Mouse (Mus musculus) megakaryocyte, embryonic 14.5 days (primary cell): ENCODE results near the gene Il31ra. TPM values are rescaled to one million over a fixed set of nuclear protein-coding genes. Genes with fewer than 3 reads are reported as not detected.

Experiments
- H3K27me3 ChIP-seq: replicated peaks from 2 replicates; pipeline ENCODE3; 2012; ENCODE audit warnings: inconsistent platforms
- H3K36me3 ChIP-seq: replicated peaks from 2 replicates; pipeline ENCODE3; 2012; ENCODE audit warnings: low read length, inconsistent platforms, mixed read lengths
- H3K4me1 ChIP-seq: 2 replicates; pipeline ENCODE4 v1.6.1; 2012; ENCODE audit warnings: inconsistent platforms
- H3K4me3 ChIP-seq: replicated peaks from 2 replicates; pipeline ENCODE3; 2012; ENCODE audit warnings: moderate library complexity, mild to moderate bottlenecking, inconsistent platforms
- H3K9me3 ChIP-seq: 2 replicates; pipeline ENCODE4 v1.6.1; 2012; ENCODE audit warnings: inconsistent platforms
- FLI1 ChIP-seq: IDR thresholded peaks from 2 replicates; pipeline ENCODE4 v1.6.1; 2012; ENCODE audit warnings: low read length, inconsistent platforms, mixed read lengths
- GATA1 ChIP-seq: IDR thresholded peaks from 3 replicates; pipeline ENCODE4 v1.6.1; 2012; ENCODE audit warnings: mixed read lengths, low read length, inconsistent platforms, borderline replicate concordance
- polyA plus RNA-seq: library from polyadenylated mRNA; stranded (reverse); fragments of >175 nt; gene quantifications from 2 replicates; pipeline ENCODE4 v1.2.3, GENCODE M21; 2012; ENCODE audit warnings: low replicate concordance; ENCODE audit not compliant: insufficient read depth

The Il31ra gene
- polyA plus RNA-seq, 1 experiment, result not detected

DNA sequence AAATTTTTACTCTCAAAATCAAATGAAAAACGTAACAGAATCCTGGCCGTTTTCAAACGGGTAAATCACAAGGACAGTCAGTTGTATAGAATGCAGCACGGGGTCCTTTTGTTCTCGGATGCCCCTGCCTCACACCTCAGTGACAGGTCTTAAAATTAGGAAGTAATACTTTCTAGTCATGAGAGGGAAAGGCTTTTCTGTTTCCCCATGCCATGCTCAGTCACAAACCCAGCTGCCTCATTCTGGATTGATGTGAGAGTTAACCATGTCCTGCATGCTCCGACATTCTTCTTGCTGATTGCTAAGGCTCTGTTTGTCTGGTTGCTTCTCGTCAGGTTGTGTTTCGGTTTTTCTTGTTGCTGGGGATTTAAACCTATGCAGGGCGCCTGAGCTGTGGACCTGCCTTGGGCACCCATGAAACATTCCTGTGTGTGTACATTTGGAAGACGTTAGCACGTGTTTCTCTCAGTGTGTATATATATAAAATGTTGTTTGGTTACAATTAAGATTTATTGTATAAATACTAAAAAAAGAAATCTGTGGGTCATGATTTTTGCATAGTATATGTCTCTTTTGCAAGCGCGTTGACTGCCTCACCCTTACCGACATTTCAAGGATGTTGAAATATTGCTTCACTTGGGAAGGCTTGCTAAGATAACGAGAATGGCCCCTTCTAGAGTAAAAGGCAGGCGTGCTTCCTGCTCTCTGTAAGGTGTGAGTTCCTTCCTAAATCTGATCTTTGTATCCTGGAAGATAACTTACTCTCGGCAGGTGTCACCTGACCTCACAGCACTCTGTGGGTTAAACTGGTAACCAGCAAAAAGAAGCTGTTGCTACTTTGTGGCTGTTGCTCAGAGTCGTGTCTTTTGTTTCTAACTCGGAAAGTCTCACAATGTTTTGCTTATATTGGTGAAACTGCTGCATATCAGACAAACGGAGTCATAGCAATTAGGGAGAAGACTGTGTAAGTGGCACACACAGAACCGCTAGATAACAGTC lies 120.1 kb downstream of the Il31ra start:
- Histone ChIP-seq H3K27me3 (no peaks in the 10 kb centered on the region), H3K4me3 (no peak overlapping the region), H3K9me3 (peaks cover 7% of the 10 kb centered on the region; the same call in 1 of the 2 replicates), H3K36me3 (peaks cover 84% of the 10 kb centered on the region), H3K4me1 (peaks cover 27% of the 10 kb centered on the region)
- TF ChIP-seq GATA1, result no peak
- TF ChIP-seq FLI1, result no peak

DNA sequence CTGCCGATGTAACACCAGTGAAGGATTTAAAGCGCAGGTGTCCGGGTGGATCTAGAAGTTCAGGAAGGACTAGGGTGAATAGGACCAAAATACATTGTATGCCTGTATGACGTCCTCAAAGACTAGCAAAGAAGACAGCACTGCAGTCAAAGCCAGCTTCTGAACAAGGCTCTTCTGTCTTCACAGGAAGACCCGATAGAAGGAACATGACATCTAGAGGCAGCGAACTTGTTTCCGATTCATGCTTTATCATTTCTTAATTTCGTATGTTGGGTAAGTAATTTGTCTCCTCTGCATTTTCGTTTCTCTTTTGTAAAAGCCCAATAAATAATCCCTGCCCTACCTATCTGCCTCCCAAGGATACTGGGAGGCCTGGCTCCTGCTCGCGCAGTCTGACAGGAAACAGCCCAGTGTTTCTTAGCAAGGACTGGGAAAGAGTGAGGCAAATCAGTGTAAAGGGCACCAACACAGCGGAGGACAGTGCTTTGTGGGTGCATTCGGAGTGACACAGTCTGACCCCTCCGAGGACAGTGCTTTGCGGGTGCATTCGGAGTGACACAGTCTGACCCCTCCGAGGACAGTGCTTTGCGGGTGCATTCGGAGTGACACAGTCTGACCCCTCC lies 121.6 kb downstream of the Il31ra start:
- no peak overlapping the region for H3K4me3 ChIP-seq
- no peaks in the 10 kb centered on the region for H3K27me3 ChIP-seq
- TF ChIP-seq FLI1 (no peak), GATA1 (no peak)
- H3K9me3 ChIP-seq, result peaks cover 7% of the 10 kb centered on the region; the same call in 1 of the 2 replicates
- H3K4me1 ChIP-seq, result peaks cover 36% of the 10 kb centered on the region
- H3K36me3 ChIP-seq, result peaks cover 71% of the 10 kb centered on the region

DNA sequence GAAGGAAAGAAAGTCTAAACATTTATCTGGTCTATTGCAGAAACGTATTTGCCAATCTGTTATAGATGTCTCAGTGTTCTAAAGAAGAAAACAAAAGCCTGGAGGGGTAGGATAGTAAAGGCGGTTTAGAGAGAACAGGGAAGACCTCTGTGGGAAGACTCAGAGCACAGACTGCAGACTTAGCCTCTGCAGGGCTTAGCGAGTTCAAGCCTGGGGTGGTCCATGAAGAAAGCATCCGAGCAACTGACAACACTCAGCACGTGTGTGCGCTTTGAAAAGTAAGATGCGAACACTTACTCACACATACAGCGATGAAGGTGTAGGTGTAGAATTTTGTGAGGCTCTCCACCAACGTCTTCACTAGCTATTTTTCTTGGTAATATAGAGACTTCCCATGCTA lies 123.0 kb downstream of the Il31ra start:
- peaks cover 7% of the 10 kb centered on the region; the same call in 1 of the 2 replicates for H3K9me3 ChIP-seq
- H3K27me3 ChIP-seq, result no peaks in the 10 kb centered on the region
- no peak for TF ChIP-seq FLI1
- no peak for TF ChIP-seq GATA1
- H3K36me3 ChIP-seq, result peaks cover 69% of the 10 kb centered on the region
- no peak overlapping the region for H3K4me3 ChIP-seq
- peaks cover 44% of the 10 kb centered on the region for H3K4me1 ChIP-seq

Other genes with a start within 250 kb of the Il31ra start
- 0.86 and 2.2 TPM in 2 replicates for gene Il6st, start 130.3 kb downstream of the Il31ra start, polyA plus RNA-seq
- gene Ddx4, start 58.1 kb upstream of the Il31ra start, polyA plus RNA-seq, result not detected in 2 replicates
- gene Slc38a9, start 66.4 kb upstream of the Il31ra start, polyA plus RNA-seq, result 1.1 and 2.7 TPM in 2 replicates
- gene Plpp1, start 206.4 kb upstream of the Il31ra start, polyA plus RNA-seq, result not detected in 2 replicates